Mouse (Mus musculus) adrenal gland, adult 18-20 months (tissue): Measurements from ENCODE around the gene Bbc3. TPM values are rescaled to one million over a fixed set of nuclear protein-coding genes. Genes with fewer than 3 reads are reported as not detected.
"Not testable (repeated sequence)": the region's sequence is repeated elsewhere in the genome, so short reads cannot be mapped to it uniquely, and the experiment has no call there.

Experiments used
- DNase-seq, 2 experiments: peaks; one replicate each; pipeline ENCODE4 v3.0.0; 2021 to 2022; ENCODE audit warnings: low spot score in 2 of 2
- total RNA-seq, 2 experiments: library from RNA; stranded (reverse); gene quantifications; 1 replicate in 1 of 2; 2 replicates in 1 of 2; pipeline ENCODE4 v1.2.3; 2021

Bbc3 gene
- total RNA-seq, 2 experiments from 2014 or later = 5.2 to 6.0 TPM

- DNase-seq = no peak
Observed at GRCm38 (mm10) chr7:16287791-16288190, 20.4 kb upstream of the Bbc3 start.

GRCm38 (mm10) chr7:16294346-16294745 lies 13.8 kb upstream of the Bbc3 start:
- DNase-seq = no peak

- DNase-seq = peak; percentile 96 to 97
Observed at GRCm38 (mm10) chr7:16294837-16295236, 13.4 kb upstream of the Bbc3 start.

GRCm38 (mm10) chr7:16295321-16295900 lies 12.8 kb upstream of the Bbc3 start:
- DNase-seq = peak; percentile 71 to 73

- no peak for DNase-seq
Observed at GRCm38 (mm10) chr7:16296146-16296545, 12.0 kb upstream of the Bbc3 start.

- peak; percentile 83 to 87 for DNase-seq
Observed at GRCm38 (mm10) chr7:16296766-16297390, 11.3 kb upstream of the Bbc3 start.

GRCm38 (mm10) chr7:16297616-16298015 lies 10.6 kb upstream of the Bbc3 start:
- DNase-seq = no peak

- no peak for DNase-seq
Observed at GRCm38 (mm10) chr7:16298927-16299326, 9.3 kb upstream of the Bbc3 start.

- peak; percentile 83 to 87 for DNase-seq
Observed at GRCm38 (mm10) chr7:16299419-16300035, 8.7 kb upstream of the Bbc3 start.

- DNase-seq = not testable (repeated sequence)
Observed at GRCm38 (mm10) chr7:16307141-16307540, 1.1 kb upstream of the Bbc3 start.

- DNase-seq = no peak
Observed at GRCm38 (mm10) chr7:16308555-16309317, 543 bp downstream of the Bbc3 start.

GRCm38 (mm10) chr7:16309318-16310019 lies 1.3 kb downstream of the Bbc3 start:
- DNase-seq = peak; percentile 93 to 97

- DNase-seq = peak; percentile 84 to 90
Observed at GRCm38 (mm10) chr7:16310020-16310520, 1.9 kb downstream of the Bbc3 start.

- peak; percentile 27 to 50 for DNase-seq
Observed at GRCm38 (mm10) chr7:16310521-16311452, 2.6 kb downstream of the Bbc3 start.

GRCm38 (mm10) chr7:16311453-16312004 lies 3.3 kb downstream of the Bbc3 start:
- peak in 1 of 2 experiments; percentile 44 for DNase-seq

- DNase-seq = peak; percentile 26 to 52
Observed at GRCm38 (mm10) chr7:16312011-16312671, 3.9 kb downstream of the Bbc3 start.

- DNase-seq = peak; percentile 54 to 65
Observed at GRCm38 (mm10) chr7:16312672-16313311, 4.6 kb downstream of the Bbc3 start.

- DNase-seq = peak; percentile 84 to 90
Observed at GRCm38 (mm10) chr7:16313481-16314220, 5.5 kb downstream of the Bbc3 start.
